Mouse (Mus musculus) monocyte, adult 2 months (primary cell): ENCODE data around the gene BC017158.

Source experiments
- DNase-seq, 2 experiments: peaks; one replicate each; pipeline ENCODE4 v3.0.0; 2022; ENCODE audit warnings: low spot score in 2 of 2, low read depth in 1 of 2

BC017158 gene

GRCm38 (mm10) chr7:128266056-128266455 lies 31.9 kb downstream of the BC017158 start:
- DNase-seq, result no peak

GRCm38 (mm10) chr7:128265411-128265810 lies 32.6 kb downstream of the BC017158 start, which contains the start of gene Slc5a2:
Gene Slc5a2, plus strand, starts transcription at chr7:128265657.
- no peak for DNase-seq

DNA sequence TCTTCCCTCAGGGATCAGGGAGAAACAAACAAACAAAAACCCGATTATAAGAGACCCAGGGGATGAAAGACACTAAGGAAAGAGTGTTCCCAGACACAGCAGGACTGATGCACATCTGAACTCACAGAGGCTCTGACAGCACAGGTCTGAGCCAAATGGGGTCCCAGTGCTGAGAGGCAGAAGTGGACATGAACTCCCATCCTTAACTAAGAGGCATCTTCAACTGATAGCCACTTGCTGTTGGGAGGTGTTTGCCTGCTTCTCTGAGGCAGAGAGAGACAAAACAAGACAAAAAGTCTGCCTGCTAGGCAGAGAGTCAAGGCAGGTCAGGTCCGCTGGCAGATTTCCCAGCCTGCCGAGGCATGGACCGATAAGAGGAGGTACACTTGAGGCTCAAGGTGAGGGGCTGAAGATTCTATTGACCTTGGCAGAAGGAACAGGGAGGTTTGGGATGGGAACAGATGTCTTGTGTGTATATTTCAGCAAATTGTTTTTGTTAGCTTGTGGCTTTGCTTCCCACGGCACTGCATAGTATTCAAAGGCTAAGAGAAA lies 41.1 kb downstream of the BC017158 start:
- DNase-seq, result no peak

GRCm38 (mm10) chr7:128255757-128256156 lies 42.2 kb downstream of the BC017158 start:
- no peak for DNase-seq

DNA sequence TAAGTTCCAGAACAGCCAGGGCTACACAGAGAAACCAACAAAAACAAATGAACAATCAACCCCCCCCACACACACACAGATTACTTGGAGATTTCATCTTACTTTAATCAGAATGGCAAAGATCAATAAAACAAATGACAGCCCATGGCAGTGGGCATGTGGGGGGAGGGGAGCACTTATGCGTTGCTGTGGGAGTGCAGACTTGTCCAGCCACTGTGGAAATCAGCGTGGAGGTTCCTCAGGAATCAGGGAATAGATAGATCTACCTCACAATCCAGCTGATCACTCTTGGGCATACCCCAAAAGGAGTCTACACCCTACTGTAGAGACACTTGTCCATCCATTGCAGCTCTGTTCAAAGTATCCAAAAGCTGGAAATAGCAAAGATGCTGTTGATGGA lies 43.0 kb downstream of the BC017158 start:
- DNase-seq, result no peak

- no peak for DNase-seq
These were observed 45.4 kb downstream of the BC017158 start for GRCm38 (mm10) chr7:128252609-128253008.

GRCm38 (mm10) chr7:128251946-128252345 lies 46.0 kb downstream of the BC017158 start:
- no peak for DNase-seq

GRCm38 (mm10) chr7:128249998-128250397 lies 48.0 kb downstream of the BC017158 start:
- no peak for DNase-seq

DNA sequence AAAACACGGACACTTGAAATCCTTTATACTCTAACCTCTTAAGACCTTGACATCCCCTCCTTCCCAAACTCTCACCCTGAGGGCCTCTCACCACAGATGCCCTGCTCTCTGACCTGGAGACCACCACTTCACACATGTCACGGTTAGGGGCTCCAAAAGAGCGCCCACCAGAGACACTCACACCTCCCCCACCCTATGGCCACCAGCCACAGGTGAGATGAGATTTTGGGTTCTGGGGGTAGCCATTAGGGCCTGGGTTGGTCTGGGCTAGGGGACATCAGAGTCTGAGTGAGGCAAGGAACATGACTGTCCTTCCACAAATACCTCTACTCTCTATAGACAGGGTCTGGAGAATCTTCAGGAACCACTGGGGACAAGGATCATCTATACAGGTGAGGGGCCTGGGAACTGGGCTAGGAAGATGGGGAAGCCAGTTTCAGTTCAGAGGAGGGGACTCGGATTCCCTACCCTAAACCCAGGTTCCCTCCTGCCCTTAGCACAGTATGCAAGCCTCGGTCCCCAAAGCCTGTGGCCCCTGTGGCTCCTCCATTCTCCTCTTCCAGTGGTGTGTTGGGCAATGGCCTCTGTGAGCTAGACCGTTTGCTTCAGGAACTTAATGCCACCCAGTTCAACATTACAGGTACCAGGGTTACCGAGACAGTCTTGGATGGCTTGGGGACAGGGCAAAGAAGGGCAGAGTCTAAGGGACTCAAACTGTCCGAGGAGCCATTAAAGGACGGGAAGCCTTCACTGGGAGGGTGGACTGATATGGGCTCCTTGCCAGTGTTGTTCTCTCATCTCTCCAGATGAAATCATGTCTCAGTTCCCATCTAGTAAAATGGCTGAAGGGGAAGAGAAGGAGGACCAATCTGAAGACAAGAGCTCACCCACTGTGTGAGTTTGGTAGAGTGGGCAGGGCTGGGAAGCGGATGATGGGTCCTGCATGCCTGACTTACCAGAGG lies 49.6 kb downstream of the BC017158 start:
- DNase-seq, result no peak

- DNase-seq, result peak in 1 of 2 experiments; percentile 54
These were observed 50.5 kb downstream of the BC017158 start for GRCm38 (mm10) chr7:128247443-128247842.

- no peak for DNase-seq
These were observed 51.2 kb downstream of the BC017158 start, which contains the start of gene Tgfb1i1 for GRCm38 (mm10) chr7:128246496-128247391. Gene Tgfb1i1, plus strand, starts transcription at chr7:128246812.

DNA sequence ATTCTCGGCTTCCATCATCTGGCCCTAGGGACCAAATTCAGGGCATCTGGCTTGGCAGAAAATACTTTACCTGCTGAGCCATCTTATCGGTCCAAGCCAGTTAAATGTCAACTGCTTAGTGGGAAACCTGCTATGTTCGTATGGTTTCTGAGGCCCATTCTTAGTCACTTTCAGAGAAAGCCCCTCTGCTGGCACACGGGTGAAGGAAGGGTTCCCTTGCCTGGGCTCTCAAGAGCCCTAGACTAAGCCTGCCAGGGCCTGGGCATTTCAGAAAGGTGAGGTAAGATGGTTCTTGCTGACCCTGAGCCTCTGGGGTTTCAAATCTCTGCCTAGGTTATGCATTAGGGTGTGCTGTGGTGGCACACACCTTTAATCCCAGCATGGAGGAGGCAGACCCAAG lies 52.4 kb downstream of the BC017158 start:
- no peak for DNase-seq

DNA sequence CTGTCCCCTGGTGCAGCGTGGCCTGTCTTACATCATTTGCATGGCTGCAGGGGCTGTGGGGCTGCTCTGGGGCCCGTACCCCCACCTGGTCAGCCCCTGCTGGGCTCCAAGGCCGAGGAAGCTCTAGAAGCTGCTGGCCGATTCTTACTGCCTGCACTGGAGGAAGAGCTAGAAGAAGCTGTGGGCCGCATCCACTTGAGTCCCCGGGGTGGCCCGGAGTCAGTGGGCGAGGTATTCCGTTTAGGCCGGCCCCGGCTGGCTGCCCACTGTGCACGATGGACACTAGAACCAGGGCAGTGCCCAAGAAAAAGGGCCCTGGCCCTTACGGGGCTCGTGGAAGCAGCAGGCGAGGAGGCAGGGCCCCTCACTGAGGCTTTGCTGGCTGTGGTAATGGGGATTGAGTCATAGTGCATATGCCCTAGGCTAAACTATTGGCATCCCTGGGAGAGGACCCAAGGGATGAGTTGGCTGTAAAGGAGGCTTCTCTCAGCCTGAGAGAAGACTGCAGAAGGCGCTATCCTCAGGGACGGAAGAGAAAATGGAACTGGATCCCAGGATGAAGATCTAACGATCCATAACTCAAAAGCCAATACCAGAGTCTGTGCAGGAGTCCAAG lies 53.5 kb downstream of the BC017158 start:
- no peak for DNase-seq

- DNase-seq, result no peak
These were observed 54.0 kb downstream of the BC017158 start for GRCm38 (mm10) chr7:128243921-128244320.

GRCm38 (mm10) chr7:128242331-128242730 lies 55.6 kb downstream of the BC017158 start:
- DNase-seq, result no peak

DNA sequence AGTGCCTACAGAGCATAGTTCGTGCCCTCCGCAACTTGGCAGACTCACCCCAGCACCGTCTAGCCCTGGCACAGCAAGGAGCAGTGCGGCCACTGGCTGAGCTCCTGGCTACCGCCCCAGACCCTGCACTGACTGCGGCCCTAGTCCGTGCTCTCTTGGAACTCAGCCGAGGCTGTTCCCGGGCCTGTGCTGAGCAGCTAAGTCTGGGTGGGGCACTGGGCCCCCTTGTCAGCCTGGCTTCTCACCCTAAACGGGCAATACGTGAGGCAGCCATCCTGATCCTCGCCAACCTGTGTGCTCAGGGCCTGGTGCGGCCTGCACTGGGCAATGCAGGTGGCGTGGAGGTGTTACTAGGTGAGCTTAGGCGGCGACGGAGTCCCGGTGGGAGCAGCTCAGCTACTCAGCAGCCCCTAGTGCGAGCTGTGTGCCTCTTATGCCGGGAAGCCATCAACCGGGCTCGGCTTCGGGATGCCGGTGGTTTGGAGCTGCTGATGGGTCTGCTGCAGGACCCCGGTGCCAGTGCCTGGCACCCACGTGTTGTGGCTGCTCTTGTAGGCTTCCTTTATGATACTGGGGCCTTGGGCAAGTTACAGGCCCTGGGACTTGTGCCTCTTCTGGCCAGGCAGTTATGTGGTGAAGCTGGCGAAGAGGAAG lies 57.7 kb downstream of the BC017158 start:
- no peak for DNase-seq

DNA sequence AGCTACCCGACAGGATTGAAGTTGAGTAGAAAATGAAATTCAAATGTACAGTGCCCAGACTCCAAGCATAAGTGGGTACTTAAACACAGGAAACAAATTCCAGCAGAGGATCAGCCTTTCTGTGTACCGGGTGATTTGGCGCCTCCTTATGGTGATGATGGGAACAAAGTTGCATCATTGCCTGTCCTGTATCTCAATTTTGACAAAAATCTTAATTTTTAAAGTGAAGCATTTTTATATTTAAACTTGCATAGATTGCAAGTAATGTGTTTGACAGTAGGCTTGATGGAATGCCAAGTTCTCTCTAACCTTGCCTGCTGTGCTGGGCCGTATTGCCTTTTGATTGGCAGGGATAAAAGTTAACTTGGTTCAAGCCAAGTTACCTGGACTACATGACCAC lies 59.0 kb downstream of the BC017158 start:
- no peak for DNase-seq

- peak; percentile 99 to 100 for DNase-seq
These were observed 59.8 kb downstream of the BC017158 start, which contains the start of gene 9130023H24Rik for GRCm38 (mm10) chr7:128237927-128238778. Gene 9130023H24Rik, minus strand, starts transcription at chr7:128238031.

GRCm38 (mm10) chr7:128237593-128237926 lies 60.4 kb downstream of the BC017158 start:
- no peak for DNase-seq
